Mouse (Mus musculus): ENCODE data around the gene Asb1.

Asb1 gene

GRCm38 (mm10) chr1:91547567-91547966 lies 7.2 kb downstream of the Asb1 start:
- DNase-seq = no peak

GRCm38 (mm10) chr1:91549073-91549472 lies 8.7 kb downstream of the Asb1 start:
- no peak for DNase-seq

- no peak for DNase-seq
Observed at GRCm38 (mm10) chr1:91557099-91557498, 16.8 kb downstream of the Asb1 start.

- DNase-seq = no peak
Observed at GRCm38 (mm10) chr1:91561226-91561625, 20.9 kb downstream of the Asb1 start.

- peak; percentile 9 for DNase-seq
Observed at GRCm38 (mm10) chr1:91562977-91563590, 22.7 kb downstream of the Asb1 start.

- DNase-seq = peak; percentile 8
Observed at GRCm38 (mm10) chr1:91564004-91564403, 23.7 kb downstream of the Asb1 start.

GRCm38 (mm10) chr1:91564598-91564997 lies 24.3 kb downstream of the Asb1 start:
- DNase-seq = no peak

- DNase-seq = no peak
Observed at GRCm38 (mm10) chr1:91567269-91567668, 26.9 kb downstream of the Asb1 start.

- no peak for DNase-seq
Observed at GRCm38 (mm10) chr1:91572458-91572857, 32.1 kb downstream of the Asb1 start.

- DNase-seq = peak; percentile 60
Observed at GRCm38 (mm10) chr1:91574208-91574607, 33.9 kb downstream of the Asb1 start.

GRCm38 (mm10) chr1:91577883-91578517 lies 37.7 kb downstream of the Asb1 start:
- no peak for DNase-seq

GRCm38 (mm10) chr1:91580503-91580902 lies 40.2 kb downstream of the Asb1 start:
- DNase-seq = no peak

- DNase-seq = no peak
Observed at GRCm38 (mm10) chr1:91581206-91581605, 40.9 kb downstream of the Asb1 start.

GRCm38 (mm10) chr1:91584969-91585835 lies 44.9 kb downstream of the Asb1 start:
- DNase-seq = no peak

GRCm38 (mm10) chr1:91589738-91590137 lies 49.4 kb downstream of the Asb1 start:
- DNase-seq = no peak

GRCm38 (mm10) chr1:91595521-91596020 lies 55.2 kb downstream of the Asb1 start:
- DNase-seq = no peak

GRCm38 (mm10) chr1:91597611-91598010 lies 57.3 kb downstream of the Asb1 start:
- no peak for DNase-seq

GRCm38 (mm10) chr1:91600671-91601361 lies 60.5 kb downstream of the Asb1 start:
- DNase-seq = peak; percentile 80

GRCm38 (mm10) chr1:91601362-91602096 lies 61.2 kb downstream of the Asb1 start:
- no peak for DNase-seq

- no peak for DNase-seq
Observed at GRCm38 (mm10) chr1:91605632-91606031, 65.3 kb downstream of the Asb1 start.

- DNase-seq = no peak
Observed at GRCm38 (mm10) chr1:91606701-91607100, 66.4 kb downstream of the Asb1 start.

GRCm38 (mm10) chr1:91607141-91607540 lies 66.8 kb downstream of the Asb1 start:
- DNase-seq = no peak

All from retina, postnatal 1 day (tissue).